Mouse (Mus musculus): Measurements from ENCODE around the gene Ankrd44. TPM values are rescaled to one million over a fixed set of nuclear protein-coding genes. Genes with fewer than 3 reads are reported as not detected.

Ankrd44 gene
- polyA plus RNA-seq, 1 experiment from 2014 or later, result 30.8 TPM

- Histone ChIP-seq H3K27ac (no peak overlapping the region), H3K36me3 (no peaks in the 10 kb centered on the region), H3K9me3 (no peaks in the 10 kb centered on the region), H3K4me3 (no peak overlapping the region), H3K9ac (no peak overlapping the region), H3K4me2 (replicated peaks) (no peak overlapping the region), H3K27me3 (no peaks in the 10 kb centered on the region), H3K4me1 (no peaks in the 10 kb centered on the region)
- ATAC-seq (ENCODE audit: insufficient number of reproducible peaks, insufficient read depth, low FRiP score, low TSS enrichment), result no peak
- 77% methylated on average over 1 of the region's 1 CpGs for WGBS
These were observed 248.2 kb downstream of the Ankrd44 start for GRCm38 (mm10) chr1:54678037-54678436.

GRCm38 (mm10) chr1:54675478-54675877 lies 250.7 kb downstream of the Ankrd44 start:
- Histone ChIP-seq H3K27me3 (no peaks in the 10 kb centered on the region), H3K36me3 (no peaks in the 10 kb centered on the region), H3K4me3 (no peak overlapping the region), H3K4me2 (replicated peaks) (no peak overlapping the region), H3K4me1 (no peaks in the 10 kb centered on the region), H3K9ac (no peak overlapping the region), H3K9me3 (no peaks in the 10 kb centered on the region), H3K27ac (no peak overlapping the region)
- no peak for ATAC-seq (ENCODE audit: insufficient number of reproducible peaks, insufficient read depth, low FRiP score, low TSS enrichment)
- whole genome bisulfite sequencing, result 61% methylated on average over 5 of the region's 5 CpGs

GRCm38 (mm10) chr1:54667991-54668390 lies 258.2 kb downstream of the Ankrd44 start:
- Histone ChIP-seq H3K9ac (no peak overlapping the region), H3K4me2 (replicated peaks) (no peak overlapping the region), H3K27ac (no peak overlapping the region), H3K4me1 (no peaks in the 10 kb centered on the region), H3K36me3 (no peaks in the 10 kb centered on the region; the same call in 1 of the 2 replicates), H3K9me3 (no peaks in the 10 kb centered on the region), H3K4me3 (no peak overlapping the region), H3K27me3 (no peaks in the 10 kb centered on the region)
- ATAC-seq (ENCODE audit: insufficient number of reproducible peaks, insufficient read depth, low FRiP score, low TSS enrichment), result no peak
- 85% methylated on average over 2 of the region's 2 CpGs for WGBS

GRCm38 (mm10) chr1:54665582-54666405 lies 260.4 kb downstream of the Ankrd44 start:
- no peak for ATAC-seq (ENCODE audit: insufficient number of reproducible peaks, insufficient read depth, low FRiP score, low TSS enrichment)
- 64% methylated on average over 8 of the region's 8 CpGs for WGBS
- H3K9ac ChIP-seq, result no peak overlapping the region
- no peak overlapping the region for H3K27ac ChIP-seq
- H3K4me3 ChIP-seq, result no peak overlapping the region
- H3K27me3 ChIP-seq, result no peaks in the 10 kb centered on the region
- peaks cover 3% of the 10 kb centered on the region for H3K36me3 ChIP-seq
- H3K4me1 ChIP-seq, result no peaks in the 10 kb centered on the region
- H3K4me2 ChIP-seq (replicated peaks), result no peak overlapping the region
- H3K9me3 ChIP-seq, result no peaks in the 10 kb centered on the region

GRCm38 (mm10) chr1:54665095-54665494 lies 261.1 kb downstream of the Ankrd44 start:
- ATAC-seq (ENCODE audit: insufficient number of reproducible peaks, insufficient read depth, low FRiP score, low TSS enrichment), result no peak
- H3K4me3 ChIP-seq, result no peak overlapping the region
- H3K4me2 ChIP-seq (replicated peaks), result no peak overlapping the region
- H3K27me3 ChIP-seq, result no peaks in the 10 kb centered on the region
- peaks cover 3% of the 10 kb centered on the region for H3K36me3 ChIP-seq
- 85% methylated on average over 4 of the region's 4 CpGs for WGBS
- no peak overlapping the region for H3K27ac ChIP-seq
- H3K9me3 ChIP-seq, result no peaks in the 10 kb centered on the region
- H3K4me1 ChIP-seq, result no peaks in the 10 kb centered on the region
- no peak overlapping the region for H3K9ac ChIP-seq

- Histone ChIP-seq H3K27ac (no peak overlapping the region), H3K27me3 (no peaks in the 10 kb centered on the region)
- WGBS, result 87% methylated on average over 6 of the region's 6 CpGs
These were observed 265.5 kb downstream of the Ankrd44 start for GRCm38 (mm10) chr1:54660674-54661073.

GRCm38 (mm10) chr1:54658558-54658957 lies 267.6 kb downstream of the Ankrd44 start:
- H3K4me2 ChIP-seq (replicated peaks), result no peak overlapping the region
- 93% methylated on average over 4 of the region's 4 CpGs for WGBS
- H3K9ac ChIP-seq, result no peak overlapping the region
- H3K4me1 ChIP-seq, result no peaks in the 10 kb centered on the region
- H3K4me3 ChIP-seq, result no peak overlapping the region
- no peak overlapping the region for H3K27ac ChIP-seq
- no peaks in the 10 kb centered on the region for H3K9me3 ChIP-seq
- no peaks in the 10 kb centered on the region for H3K27me3 ChIP-seq
- no peak for ATAC-seq (ENCODE audit: insufficient number of reproducible peaks, insufficient read depth, low FRiP score, low TSS enrichment)
- peaks cover 23% of the 10 kb centered on the region for H3K36me3 ChIP-seq

More at GRCm38 (mm10) chr1:54660674-54661073, 265.5 kb downstream of the Ankrd44 start:
- Histone ChIP-seq H3K36me3 (peaks cover 15% of the 10 kb centered on the region), H3K4me1 (no peaks in the 10 kb centered on the region), H3K4me3 (no peak overlapping the region), H3K4me2 (replicated peaks) (no peak overlapping the region), H3K9ac (no peak overlapping the region), H3K9me3 (no peaks in the 10 kb centered on the region)
- no peak for ATAC-seq (ENCODE audit: insufficient number of reproducible peaks, insufficient read depth, low FRiP score, low TSS enrichment)

- H3K9ac ChIP-seq, result no peak overlapping the region
- no peak overlapping the region for H3K27ac ChIP-seq
- WGBS, result 84% methylated on average over 5 of the region's 5 CpGs
- no peaks in the 10 kb centered on the region for H3K27me3 ChIP-seq
- H3K9me3 ChIP-seq, result no peaks in the 10 kb centered on the region
- no peak overlapping the region for H3K4me2 ChIP-seq (replicated peaks)
- no peaks in the 10 kb centered on the region for H3K4me1 ChIP-seq
- no peak for ATAC-seq (ENCODE audit: insufficient number of reproducible peaks, insufficient read depth, low FRiP score, low TSS enrichment)
- peaks cover 15% of the 10 kb centered on the region; the same call in 1 of the 2 replicates for H3K36me3 ChIP-seq
- no peak overlapping the region for H3K4me3 ChIP-seq
These were observed 277.9 kb downstream of the Ankrd44 start for GRCm38 (mm10) chr1:54648237-54648636.

- ATAC-seq (ENCODE audit: insufficient number of reproducible peaks, insufficient read depth, low FRiP score, low TSS enrichment), result no peak
These were observed 278.8 kb downstream of the Ankrd44 start for GRCm38 (mm10) chr1:54647335-54647745.

GRCm38 (mm10) chr1:54640184-54640795 lies 285.9 kb downstream of the Ankrd44 start:
- Histone ChIP-seq H3K4me2 (replicated peaks) (no peak overlapping the region), H3K4me3 (no peak overlapping the region), H3K27ac (no peak overlapping the region), H3K27me3 (no peaks in the 10 kb centered on the region), H3K9me3 (no peaks in the 10 kb centered on the region), H3K36me3 (no peaks in the 10 kb centered on the region), H3K9ac (no peak overlapping the region), H3K4me1 (no peaks in the 10 kb centered on the region)
- ATAC-seq (ENCODE audit: insufficient number of reproducible peaks, insufficient read depth, low FRiP score, low TSS enrichment), result no peak
- 51% methylated on average over 5 of the region's 5 CpGs for whole genome bisulfite sequencing

More at GRCm38 (mm10) chr1:54647335-54647745, 278.8 kb downstream of the Ankrd44 start:
- Histone ChIP-seq H3K4me1 (no peaks in the 10 kb centered on the region), H3K4me2 (replicated peaks) (no peak overlapping the region), H3K27ac (no peak overlapping the region), H3K4me3 (no peak overlapping the region), H3K9ac (no peak overlapping the region), H3K27me3 (no peaks in the 10 kb centered on the region), H3K9me3 (no peaks in the 10 kb centered on the region), H3K36me3 (peaks cover 15% of the 10 kb centered on the region; the same call in 1 of the 2 replicates)
- 64% methylated on average over 3 of the region's 3 CpGs for whole genome bisulfite sequencing

- H3K9me3 ChIP-seq, result no peaks in the 10 kb centered on the region
- H3K27ac ChIP-seq, result no peak overlapping the region
- H3K9ac ChIP-seq, result no peak overlapping the region
- H3K4me1 ChIP-seq, result no peaks in the 10 kb centered on the region
- WGBS, result 80% methylated on average over 6 of the region's 6 CpGs
- no peaks in the 10 kb centered on the region for H3K27me3 ChIP-seq
- no peak for ATAC-seq (ENCODE audit: insufficient number of reproducible peaks, insufficient read depth, low FRiP score, low TSS enrichment)
- no peaks in the 10 kb centered on the region for H3K36me3 ChIP-seq
- H3K4me2 ChIP-seq (replicated peaks), result no peak overlapping the region
- no peak overlapping the region for H3K4me3 ChIP-seq
These were observed 286.6 kb downstream of the Ankrd44 start for GRCm38 (mm10) chr1:54639506-54640078.

GRCm38 (mm10) chr1:54639076-54639475 lies 287.1 kb downstream of the Ankrd44 start:
- H3K9ac ChIP-seq, result no peak overlapping the region
- no peak overlapping the region for H3K27ac ChIP-seq
- no peaks in the 10 kb centered on the region for H3K4me1 ChIP-seq
- ATAC-seq (ENCODE audit: insufficient number of reproducible peaks, insufficient read depth, low FRiP score, low TSS enrichment), result no peak
- 89% methylated on average over 2 of the region's 2 CpGs for WGBS
- H3K9me3 ChIP-seq, result no peaks in the 10 kb centered on the region
- H3K4me3 ChIP-seq, result no peak overlapping the region
- H3K27me3 ChIP-seq, result no peaks in the 10 kb centered on the region
- no peaks in the 10 kb centered on the region for H3K36me3 ChIP-seq
- no peak overlapping the region for H3K4me2 ChIP-seq (replicated peaks)
